Mouse (Mus musculus) stomach, postnatal 0 days (tissue): Measurements from ENCODE around the gene Aspg. TPM values are rescaled to one million over a fixed set of nuclear protein-coding genes. Genes with fewer than 3 reads are reported as not detected.

ENCODE experiments used
- ATAC-seq: fragments of 200-750 bp; cut with Nextera tagmentation; 2 replicates; pipeline ENCODE4 v1.8.0; 2017; ENCODE audit not compliant: low FRiP score, low TSS enrichment
- DNase-seq: peaks from one replicate; pipeline ENCODE4 v3.0.0-alpha.2; 2016; ENCODE audit warnings: low spot score
- H3K27ac ChIP-seq: fragments of 300-500 bp; sonication (generic); replicated peaks from 2 replicates; pipeline ENCODE4 v1.5.1; 2014; ENCODE audit warnings: mild to moderate bottlenecking, control low read depth
- H3K27me3 ChIP-seq: fragments of 300-500 bp; sonication (generic); 2 replicates; pipeline ENCODE4 v1.6.1; 2014; ENCODE audit warnings: low read length; ENCODE audit not compliant: control insufficient read depth, insufficient read depth
- H3K36me3 ChIP-seq: fragments of 300-500 bp; sonication (generic); 2 replicates; pipeline ENCODE4 v1.6.1; 2014; ENCODE audit warnings: low read length, mixed read lengths; ENCODE audit not compliant: control insufficient read depth, insufficient read depth
- H3K4me1 ChIP-seq: fragments of 300-500 bp; sonication (generic); replicated peaks from 2 replicates; pipeline ENCODE4 v1.6.1; 2014; ENCODE audit warnings: antibody characterized with exemption; ENCODE audit not compliant: control insufficient read depth, insufficient read depth
- H3K4me2 ChIP-seq: fragments of 300-500 bp; sonication (generic); replicated peaks from 2 replicates; pipeline ENCODE4 v1.6.1; 2014; ENCODE audit warnings: low read depth, mild to moderate bottlenecking, control low read depth, moderate library complexity
- H3K4me3 ChIP-seq: fragments of 300-500 bp; sonication (generic); 2 replicates; pipeline ENCODE4 v1.5.1; 2014; ENCODE audit warnings: low read depth, low read length, control low read depth
- H3K9ac ChIP-seq: fragments of 300-500 bp; sonication (generic); 2 replicates; pipeline ENCODE4 v1.6.1; 2014; ENCODE audit warnings: mild to moderate bottlenecking, low read length, control low read depth, mixed read lengths
- H3K9me3 ChIP-seq: fragments of 300-500 bp; sonication (generic); 2 replicates; pipeline ENCODE4 v1.6.1; 2016; ENCODE audit warnings: low read length; ENCODE audit not compliant: control insufficient read depth
- CTCF ChIP-seq: IDR thresholded peaks from 2 replicates; pipeline ENCODE4 v1.5.1; 2016; ENCODE audit warnings: antibody characterized with exemption, low read depth, mild to moderate bottlenecking, moderate library complexity
- EP300 ChIP-seq: optimal IDR thresholded peaks from 2 replicates; pipeline ENCODE3; 2016; ENCODE audit warnings: antibody characterized with exemption
- WGBS: fragments of 180-500 bp; shearing (Covaris S2); extraction: QIAGEN DNeasy Blood & Tissue Kit; methylation state at CpG from one replicate; pipeline ENCODE4 v1.1.7; 2014; 5-methylcytosine and 5-hydroxymethylcytosine counted together
- polyA plus RNA-seq: library from polyadenylated mRNA; unstranded; fragments of >200 nt; fragmentation: Nextera tagmentation; extraction: Ambion mirVana; gene quantifications from 2 replicates; pipeline ENCODE4 v1.2.1, GENCODE M21; 2015

Aspg gene
- polyA plus RNA-seq, 1 experiment from 2014 or later = 6.0 TPM

DNA sequence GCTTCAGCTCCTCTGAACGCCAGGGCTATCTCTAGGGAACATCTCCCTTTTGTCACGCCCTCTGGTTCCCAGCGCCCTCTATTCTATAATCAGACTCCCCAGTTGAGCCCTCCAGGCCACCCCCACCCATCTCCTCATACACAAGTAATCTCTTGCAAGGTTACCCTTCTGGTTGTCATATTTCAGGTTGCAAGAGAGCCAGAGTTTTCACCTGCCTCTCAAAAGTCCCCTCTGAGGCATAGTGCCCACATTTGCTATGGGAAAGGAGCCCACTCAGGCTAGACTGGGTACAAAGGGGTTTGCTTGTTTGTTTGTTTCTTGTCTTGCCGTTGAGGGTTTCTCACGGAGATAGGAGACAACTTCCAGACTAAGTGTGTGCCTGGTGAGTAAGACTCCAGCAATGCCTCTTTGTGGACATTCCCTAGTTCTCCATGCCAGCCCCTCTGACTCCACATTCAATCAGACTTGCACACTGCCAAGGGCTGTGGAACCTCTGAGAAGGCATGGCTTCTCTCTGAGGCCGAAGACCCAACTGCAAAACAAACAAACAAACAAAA is 22.9 kb downstream of the Aspg start:
- Histone ChIP-seq H3K4me1 (peaks cover 9% of the 10 kb centered on the region), H3K4me3 (no peak overlapping the region), H3K36me3 (no peaks in the 10 kb centered on the region), H3K27me3 (no peaks in the 10 kb centered on the region), H3K4me2 (peak overlapping the region; percentile 77; the same call in 1 of the 2 replicates), H3K9ac (no peak overlapping the region), H3K9me3 (no peaks in the 10 kb centered on the region), H3K27ac (peak overlapping the region; percentile 94)
- TF ChIP-seq EP300 (no peak), CTCF (no peak)
- WGBS = 49% methylated on average over 6 of the region's 6 CpGs
- no peak for ATAC-seq
- no peak for DNase-seq

DNA sequence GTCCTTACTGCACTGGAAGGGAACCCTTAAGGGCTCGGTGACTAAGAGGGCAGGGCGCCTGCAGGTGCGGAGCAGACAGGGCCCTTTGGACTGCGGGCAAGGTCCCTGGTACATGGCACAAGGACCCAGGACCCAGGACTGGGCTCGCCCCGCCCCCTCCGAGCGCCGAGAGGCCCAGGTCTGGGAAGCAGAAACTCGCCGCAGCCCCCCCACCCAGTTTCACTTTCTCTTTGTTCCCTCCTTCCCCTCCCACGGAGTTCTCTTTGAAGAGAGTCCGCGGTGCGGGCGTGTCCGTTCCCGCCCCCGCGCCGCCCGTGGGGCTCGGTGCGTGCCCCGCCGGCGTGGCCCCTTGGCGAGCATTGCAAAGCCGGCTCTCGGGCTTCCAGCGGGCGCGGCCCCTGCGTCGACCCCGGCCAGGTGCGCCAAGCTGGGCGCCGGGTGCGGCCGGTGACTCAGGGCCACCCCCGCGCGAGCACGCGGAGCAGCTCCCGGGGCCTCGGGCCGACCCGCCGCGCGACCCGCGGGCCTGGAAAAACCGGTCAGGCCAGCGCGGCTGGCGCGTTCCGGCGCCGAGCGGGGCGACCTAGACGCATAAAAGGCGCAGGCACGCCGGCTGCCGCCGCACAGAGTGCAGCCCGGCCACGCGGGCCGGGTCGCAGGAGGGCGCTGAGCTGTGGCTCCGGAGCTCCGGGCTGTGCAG is 23.8 kb downstream of the Aspg start:
- no peaks in the 10 kb centered on the region for H3K9me3 ChIP-seq
- peak overlapping the region; percentile 76 for H3K9ac ChIP-seq
- H3K4me2 ChIP-seq = peak overlapping the region; percentile 77
- under 1% methylated on average over 60 of the region's 79 CpGs for WGBS
- no peaks in the 10 kb centered on the region for H3K36me3 ChIP-seq
- peak overlapping the region; percentile 94 for H3K27ac ChIP-seq
- peaks cover 9% of the 10 kb centered on the region for H3K4me1 ChIP-seq
- peak overlapping the region; percentile 71 for H3K4me3 ChIP-seq
- no peaks in the 10 kb centered on the region for H3K27me3 ChIP-seq
- DNase-seq (peak; percentile 92), ATAC-seq (peak; percentile 84)
- TF ChIP-seq EP300 (no peak), CTCF (peak; percentile 14; the same call in 1 of the 2 replicates)

- 0 out of 2 replicates have a peak, but pooled peaks have one; percentile 22 for ATAC-seq
- H3K4me2 ChIP-seq = peak overlapping the region; percentile 77
- no peaks in the 10 kb centered on the region for H3K36me3 ChIP-seq
- no peaks in the 10 kb centered on the region for H3K27me3 ChIP-seq
- peak overlapping the region; percentile 71 for H3K4me3 ChIP-seq
- TF ChIP-seq CTCF = no peak
- no peak for TF ChIP-seq EP300
- peak overlapping the region; percentile 94 for H3K27ac ChIP-seq
- H3K4me1 ChIP-seq = peaks cover 9% of the 10 kb centered on the region
- DNase-seq = peak; percentile 53
- H3K9ac ChIP-seq = peak overlapping the region; percentile 76
- WGBS = 9% methylated on average over 31 of the region's 32 CpGs
- no peaks in the 10 kb centered on the region for H3K9me3 ChIP-seq
Measured at GRCm38 (mm10) chr12:112130957-112131356, 24.5 kb downstream of the Aspg start.

GRCm38 (mm10) chr12:112140231-112140630 is 33.8 kb downstream of the Aspg start:
- H3K4me1 ChIP-seq = no peaks in the 10 kb centered on the region
- H3K9ac ChIP-seq = no peak overlapping the region
- H3K4me2 ChIP-seq = no peak overlapping the region
- DNase-seq = peak; percentile 53
- peak; percentile 36; the same call in 1 of the 2 replicates for ATAC-seq
- H3K9me3 ChIP-seq = no peaks in the 10 kb centered on the region
- H3K27ac ChIP-seq = no peak overlapping the region
- H3K27me3 ChIP-seq = peaks cover 19% of the 10 kb centered on the region
- no peaks in the 10 kb centered on the region for H3K36me3 ChIP-seq
- no peak overlapping the region for H3K4me3 ChIP-seq
- TF ChIP-seq CTCF (peak; percentile 95), EP300 (no peak)
- 6% methylated on average over 5 of the region's 5 CpGs for WGBS

- Histone ChIP-seq H3K36me3 (no peaks in the 10 kb centered on the region), H3K9me3 (no peaks in the 10 kb centered on the region), H3K4me1 (no peaks in the 10 kb centered on the region), H3K9ac (no peak overlapping the region), H3K4me3 (no peak overlapping the region), H3K27ac (no peak overlapping the region), H3K4me2 (no peak overlapping the region), H3K27me3 (peaks cover 19% of the 10 kb centered on the region)
- DNase-seq = no peak
- 65% methylated on average over 7 of the region's 7 CpGs for WGBS
- ATAC-seq = no peak
- TF ChIP-seq CTCF = no peak
- TF ChIP-seq EP300 = no peak
Measured at GRCm38 (mm10) chr12:112140745-112141144, 34.3 kb downstream of the Aspg start.

DNA sequence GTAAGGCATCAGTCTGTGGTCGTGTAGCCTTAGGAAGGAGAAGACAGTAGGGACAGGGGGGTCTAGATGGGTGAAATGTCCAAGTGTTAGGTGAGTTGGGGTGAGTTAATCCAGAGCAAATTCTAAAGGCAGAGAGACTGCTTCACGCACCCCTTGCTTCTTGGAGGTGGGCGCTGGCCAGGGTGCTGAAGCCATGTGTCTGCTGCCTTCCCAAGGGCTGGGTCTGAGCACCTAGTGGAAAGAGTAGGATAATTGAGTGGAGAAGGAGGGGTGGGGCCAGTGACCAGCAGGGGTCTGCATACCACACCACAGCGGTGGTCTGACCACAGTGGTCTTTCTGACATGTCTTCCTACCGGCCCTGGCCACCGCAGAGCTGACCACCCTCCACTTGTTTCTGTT is 34.8 kb downstream of the Aspg start:
- Histone ChIP-seq H3K9ac (no peak overlapping the region), H3K4me3 (no peak overlapping the region), H3K9me3 (no peaks in the 10 kb centered on the region), H3K36me3 (no peaks in the 10 kb centered on the region), H3K4me2 (no peak overlapping the region), H3K4me1 (no peaks in the 10 kb centered on the region; the same call in 1 of the 2 replicates), H3K27me3 (peaks cover 19% of the 10 kb centered on the region), H3K27ac (no peak overlapping the region)
- peak; percentile 22; the same call in 1 of the 2 replicates for TF ChIP-seq CTCF
- TF ChIP-seq EP300 = no peak
- DNase-seq (peak; percentile 81), ATAC-seq (no peak)
- 3% methylated on average over 6 of the region's 6 CpGs for WGBS
